Mouse (Mus musculus) kidney, adult 2 months (tissue): ENCODE data around the gene Atp8b5.

Experiments used
- CTCF ChIP-seq: fragments of 200-500 bp; conservative IDR thresholded peaks from 2 replicates; pipeline ENCODE4 v1.5.1; 2011; ENCODE audit warnings: low read depth, mild to moderate bottlenecking, control low read depth, low read length, moderate library complexity, mixed read lengths; ENCODE audit not compliant: insufficient read depth, insufficient read length
- POLR2A ChIP-seq: fragments of 200-500 bp; IDR thresholded peaks from one replicate; pipeline ENCODE4 v1.6.1; 2011; ENCODE audit warnings: low read depth, low read length, control low read depth

DNA sequence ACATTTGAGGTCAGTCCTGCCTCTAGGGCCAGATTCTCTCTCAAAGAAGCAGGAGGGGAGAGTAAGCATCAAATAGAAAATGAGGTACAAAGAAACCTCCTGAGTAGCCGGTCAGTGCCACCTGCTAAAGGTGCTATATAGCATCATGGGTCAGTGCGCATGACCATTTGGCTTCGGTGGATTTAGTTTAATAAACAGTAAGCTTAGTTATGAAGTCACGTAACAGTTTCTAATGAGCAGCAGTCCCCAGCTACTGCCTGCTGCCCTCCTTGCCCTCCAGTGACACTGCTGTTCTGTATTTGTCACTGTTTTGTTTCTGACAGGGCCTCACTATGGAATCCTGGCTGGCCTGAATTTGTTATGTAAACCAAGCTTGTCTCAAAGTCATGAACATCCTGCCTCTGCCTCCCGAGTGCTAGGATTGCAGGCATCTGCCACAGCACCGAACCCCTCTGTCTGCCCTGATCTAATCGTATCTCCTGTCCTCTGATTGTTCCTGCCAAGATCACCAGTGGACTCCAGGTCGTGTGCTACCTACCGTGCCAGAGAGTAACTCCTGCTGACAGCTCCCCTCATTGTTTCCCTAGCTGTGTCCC lies 123.0 kb downstream of the Atp8b5 start:
- TF ChIP-seq POLR2A: no peak
- no peak for TF ChIP-seq CTCF
